Mouse (Mus musculus) MEL (cell line): ENCODE results near the gene Myo3b. TPM values are rescaled to one million over a fixed set of nuclear protein-coding genes. Genes with fewer than 3 reads are reported as not detected.

Source experiments
- DNase-seq: peaks from one replicate; pipeline ENCODE4 v3.0.0; 2011; ENCODE audit warnings: low read depth, low spot score
- H3K27ac ChIP-seq: 2 replicates; pipeline ENCODE4 v1.5.1; 2012; ENCODE audit warnings: low read depth, mild to moderate bottlenecking, control low read depth, low read length, moderate library complexity; ENCODE audit not compliant: control insufficient read depth
- H3K27me3 ChIP-seq, 2 experiments: fragments of 150-350 bp in 1 of 2; sonication (generic) in 1 of 2; 2 replicates each; pipeline ENCODE4 v1.6.1; 2012; ENCODE audit warnings: low read length in 2 of 2, mild to moderate bottlenecking in 2 of 2, improper control_type of control experiment in 1 of 2, moderate library complexity in 1 of 2; ENCODE audit not compliant: insufficient read depth in 2 of 2, control insufficient read depth in 1 of 2
- H3K36me3 ChIP-seq, 2 experiments: 2 replicates each; pipeline ENCODE4 v1.6.1; 2012 to 2014; ENCODE audit warnings: low read length in 2 of 2, improper control_type of control experiment in 1 of 2, inconsistent platforms in 1 of 2, mild to moderate bottlenecking in 1 of 2; ENCODE audit not compliant: insufficient read depth in 2 of 2, control insufficient read depth in 1 of 2
- H3K4me1 ChIP-seq, 2 experiments: fragments of 150-350 bp in 1 of 2; sonication (generic) in 1 of 2; 2 replicates each; pipeline ENCODE4 v1.6.1; 2012; ENCODE audit warnings: low read length in 2 of 2, improper control_type of control experiment in 1 of 2, mild to moderate bottlenecking in 1 of 2; ENCODE audit not compliant: insufficient read depth in 2 of 2, control insufficient read depth in 1 of 2
- H3K4me3 ChIP-seq, 2 experiments: fragments of 150-350 bp in 1 of 2; sonication (generic) in 1 of 2; 2 replicates each; pipeline ENCODE4 v1.5.1; 2012; ENCODE audit warnings: low read depth in 2 of 2, low read length in 2 of 2, mild to moderate bottlenecking in 2 of 2, moderate library complexity in 2 of 2, control low read depth in 1 of 2, improper control_type of control experiment in 1 of 2; ENCODE audit not compliant: control insufficient read depth in 1 of 2, insufficient read depth in 1 of 2
- H3K79me2 ChIP-seq: 2 replicates; pipeline ENCODE4 v1.6.1; 2012; ENCODE audit warnings: mild to moderate bottlenecking, low read length, moderate library complexity; ENCODE audit not compliant: control insufficient read depth, poor library complexity, insufficient read depth
- H3K9ac ChIP-seq: 2 replicates; pipeline ENCODE4 v1.6.1; 2012; ENCODE audit warnings: low read depth, mild to moderate bottlenecking, control low read depth, low read length, moderate library complexity; ENCODE audit not compliant: control insufficient read depth, poor library complexity, severe bottlenecking
- H3K9me3 ChIP-seq: fragments of 150-350 bp; sonication (generic); replicated peaks from 2 replicates; pipeline ENCODE4 v1.6.1; 2012; ENCODE audit warnings: mild to moderate bottlenecking, low read length, improper control_type of control experiment, moderate library complexity; ENCODE audit not compliant: insufficient read depth
- CHD1 ChIP-seq: IDR thresholded peaks from 2 replicates; pipeline ENCODE4 v1.6.1; 2012; ENCODE audit warnings: low read depth, mild to moderate bottlenecking, inconsistent platforms, low read length, improper control_type of control experiment
- CHD2 ChIP-seq: IDR thresholded peaks from 2 replicates; pipeline ENCODE4 v1.6.1; 2011; ENCODE audit warnings: low read length, improper control_type of control experiment
- ELF1 ChIP-seq: IDR thresholded peaks from 2 replicates; pipeline ENCODE4 v1.6.1; 2014; ENCODE audit warnings: low read depth, mild to moderate bottlenecking, inconsistent platforms, low read length, improper control_type of control experiment, moderate library complexity
- GATA1 ChIP-seq: IDR thresholded peaks from 2 replicates; pipeline ENCODE4 v1.6.1; 2011; ENCODE audit warnings: low read depth, low read length, improper control_type of control experiment
- HCFC1 ChIP-seq: IDR thresholded peaks from 2 replicates; pipeline ENCODE4 v1.6.1; 2012; ENCODE audit warnings: low read depth, mild to moderate bottlenecking, inconsistent platforms, low read length, improper control_type of control experiment, moderate library complexity
- JUND ChIP-seq: IDR thresholded peaks from 2 replicates; pipeline ENCODE4 v1.6.1; 2011; ENCODE audit warnings: low read depth, mild to moderate bottlenecking, improper control_type of control experiment, low read length
- KAT2A ChIP-seq: conservative IDR thresholded peaks from 2 replicates; pipeline ENCODE4 v1.6.1; 2012; ENCODE audit warnings: low read depth, low read length, improper control_type of control experiment, inconsistent platforms
- MEF2A ChIP-seq: IDR thresholded peaks from 2 replicates; pipeline ENCODE4 v1.6.1; 2014; ENCODE audit warnings: low read depth, mild to moderate bottlenecking, inconsistent platforms, low read length, improper control_type of control experiment; ENCODE audit not compliant: poor library complexity, insufficient replicate concordance, severe bottlenecking; ENCODE audit errors: extremely low read depth
- NRF1 ChIP-seq: IDR thresholded peaks from 2 replicates; pipeline ENCODE4 v1.6.1; 2014; ENCODE audit warnings: low read depth, mild to moderate bottlenecking, inconsistent platforms, low read length, improper control_type of control experiment, moderate library complexity; ENCODE audit not compliant: poor library complexity, insufficient read depth, severe bottlenecking
- POLR2AphosphoS2 ChIP-seq: IDR thresholded peaks from 2 replicates; pipeline ENCODE4 v1.6.1; 2011; ENCODE audit warnings: low read length, improper control_type of control experiment
- RAD21 ChIP-seq: IDR thresholded peaks from 2 replicates; pipeline ENCODE4 v1.6.1; 2011; ENCODE audit warnings: mild to moderate bottlenecking, low read depth, low read length, improper control_type of control experiment
- RCOR1 ChIP-seq: IDR thresholded peaks from 2 replicates; pipeline ENCODE4 v1.6.1; 2012; ENCODE audit warnings: low read depth, mild to moderate bottlenecking, inconsistent platforms, low read length, improper control_type of control experiment
- SIN3A ChIP-seq: IDR thresholded peaks from 2 replicates; pipeline ENCODE4 v1.6.1; 2012; ENCODE audit warnings: low read length, improper control_type of control experiment, inconsistent platforms
- SMC3 ChIP-seq: IDR thresholded peaks from 2 replicates; pipeline ENCODE4 v1.6.1; 2011; ENCODE audit warnings: low read depth, low read length, improper control_type of control experiment
- USF2 ChIP-seq, 2 experiments: IDR thresholded peaks; 2 replicates each; pipeline ENCODE4 v1.6.1; 2011 to 2012; ENCODE audit warnings: improper control_type of control experiment in 2 of 2, low read length in 2 of 2, borderline replicate concordance in 1 of 2, inconsistent platforms in 1 of 2, low read depth in 1 of 2, mild to moderate bottlenecking in 1 of 2; ENCODE audit not compliant: insufficient read depth in 1 of 2
- ZKSCAN1 ChIP-seq: IDR thresholded peaks from 2 replicates; pipeline ENCODE4 v1.6.1; 2012; ENCODE audit warnings: low read depth, mild to moderate bottlenecking, inconsistent platforms, low read length, improper control_type of control experiment, moderate library complexity
- polyA plus RNA-seq, 2 experiments: library from polyadenylated mRNA; stranded (reverse) in 1 of 2; unstranded in 1 of 2; fragments of >175 nt in 1 of 2; fragments of >200 nt in 1 of 2; gene quantifications; 2 replicates each; pipeline versions ENCODE4 v1.2.1 to v1.2.4; 2012; ENCODE audit warnings: low replicate concordance in 2 of 2, low read depth in 1 of 2; ENCODE audit not compliant: insufficient read length in 2 of 2, insufficient read depth in 1 of 2, missing spikeins in 1 of 2
- total RNA-seq: library from RNA; depleted of rRNA; stranded (reverse); fragments of 300-350 nt; gene quantifications from 2 replicates; pipeline ENCODE4 v1.2.3, GENCODE M21; 2012; rRNA removed

The Myo3b gene
- not detected in 2 replicates for total RNA-seq
- not detected for polyA plus RNA-seq

DNA sequence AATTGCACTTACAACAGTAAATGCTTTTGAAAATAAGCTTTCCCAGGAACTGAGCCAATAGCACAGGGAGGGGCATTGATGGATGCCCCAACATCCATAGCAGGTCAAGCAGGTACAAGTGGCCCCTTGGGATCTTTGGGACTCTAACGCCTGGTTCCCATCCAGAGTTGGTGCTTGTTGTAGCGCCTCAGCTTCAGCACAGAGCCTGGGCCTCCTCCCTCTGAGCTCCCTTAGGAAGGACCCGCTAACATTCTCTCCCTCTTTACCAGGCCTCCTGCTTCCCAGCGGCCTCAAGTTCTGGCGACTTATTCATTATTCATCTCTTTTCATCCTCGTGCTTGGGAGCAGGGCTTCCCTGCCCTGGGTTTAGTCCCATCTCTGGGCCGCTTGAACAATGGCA lies at the start of gene Myo3b:
TSS of gene Myo3b (plus strand) at position 375 of the 400 bp plus-strand sequence.
- no peak within 1 kb of the TSS for H3K9ac ChIP-seq
- no peak for DNase-seq

DNA sequence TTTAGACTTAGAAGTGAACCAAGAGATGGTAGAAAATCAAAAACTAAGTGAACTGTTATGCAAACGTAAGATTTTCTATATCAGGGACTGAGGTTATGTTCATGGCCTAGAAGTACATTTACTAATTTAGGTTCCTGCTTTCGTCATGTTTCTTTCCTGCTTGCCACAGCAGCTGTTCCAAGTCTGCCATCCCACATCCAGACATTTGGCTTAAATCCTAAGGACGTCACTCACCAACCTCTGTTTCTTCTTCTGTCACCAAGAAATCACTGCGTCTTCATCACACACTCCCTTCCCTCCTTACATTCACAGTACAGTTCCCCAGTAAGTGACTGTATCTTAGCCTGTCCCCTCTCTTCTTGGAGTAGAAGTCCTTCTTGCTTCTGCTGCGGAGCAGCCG lies 49.7 kb upstream of the Myo3b start:
- Histone ChIP-seq H3K79me2 (no peaks in the 10 kb centered on the region), H3K27me3 (no peaks in the 10 kb centered on the region), H3K27ac (no peak overlapping the region), H3K9me3 (no peaks in the 10 kb centered on the region), H3K4me3 (no peak overlapping the region), H3K36me3 (peaks cover 0 to 12% of the 10 kb centered on the region in 2 experiments; a peak in 2 of 4 replicates), H3K4me1 (no peaks in the 10 kb centered on the region), H3K9ac (no peak overlapping the region)
- DNase-seq = no peak
- TF ChIP-seq USF2 (IDR thresholded peaks at IDR 0.05; ENCODE audit: borderline replicate concordance in 1 of 2, insufficient read depth in 1 of 2, low read depth in 1 of 2, low read length in 2 of 2) (no peak), ELF1 (no peak), JUND (no peak), CHD2 (no peak)

More for the DNA sequence above, at the start of gene Myo3b:
- no peaks in the 10 kb centered on the region for H3K36me3 ChIP-seq
- H3K27ac ChIP-seq = no peak within 1 kb of the TSS
- H3K27me3 ChIP-seq = no peaks in the 10 kb centered on the region; a peak in 1 of 4 replicates
- no peak within 1 kb of the TSS for H3K4me3 ChIP-seq
- H3K4me1 ChIP-seq = no peaks in the 10 kb centered on the region
- no peaks in the 10 kb centered on the region for H3K9me3 ChIP-seq
- TF ChIP-seq KAT2A (no peak), NRF1 (no peak), SIN3A (no peak), RCOR1 (no peak), SMC3 (no peak), POLR2AphosphoS2 (no peak), MEF2A (no peak), RAD21 (no peak), HCFC1 (no peak), CHD1 (no peak), ZKSCAN1 (no peak), GATA1 (no peak)
- no peaks in the 10 kb centered on the region for H3K79me2 ChIP-seq
